Mouse (Mus musculus) liver, embryonic 12.5 days (tissue): Measurements from ENCODE around the gene L3mbtl2. TPM values are rescaled to one million over a fixed set of nuclear protein-coding genes. Genes with fewer than 3 reads are reported as not detected.

ENCODE experiments used
- ATAC-seq: fragments of 200-750 bp; cut with Nextera tagmentation; 2 replicates; pipeline ENCODE4 v1.8.0; 2017; ENCODE audit warnings: moderate number of reproducible peaks, mild to moderate bottlenecking, moderate library complexity
- H3K27ac ChIP-seq: fragments of 300-500 bp; sonication (generic); 2 replicates; pipeline ENCODE4 v1.5.1; 2016; ENCODE audit warnings: mild to moderate bottlenecking
- H3K27me3 ChIP-seq: fragments of 300-500 bp; sonication (generic); replicated peaks from 2 replicates; pipeline ENCODE4 v1.6.1; 2016; ENCODE audit warnings: mild to moderate bottlenecking, moderate library complexity
- H3K36me3 ChIP-seq: fragments of 300-500 bp; sonication (generic); 2 replicates; pipeline ENCODE4 v1.6.1; 2016; ENCODE audit warnings: mild to moderate bottlenecking, moderate library complexity
- H3K4me1 ChIP-seq: fragments of 300-500 bp; sonication (generic); 2 replicates; pipeline ENCODE4 v1.6.1; 2016
- H3K4me2 ChIP-seq: fragments of 300-500 bp; sonication (generic); 2 replicates; pipeline ENCODE4 v1.6.1; 2016; ENCODE audit warnings: mild to moderate bottlenecking, moderate library complexity
- H3K4me3 ChIP-seq: fragments of 300-500 bp; sonication (generic); 2 replicates; pipeline ENCODE4 v1.5.1; 2016; ENCODE audit warnings: mild to moderate bottlenecking, moderate library complexity
- H3K9ac ChIP-seq: fragments of 300-500 bp; sonication (generic); 2 replicates; pipeline ENCODE4 v1.6.1; 2016; ENCODE audit warnings: mild to moderate bottlenecking, moderate library complexity
- H3K9me3 ChIP-seq: fragments of 300-500 bp; sonication (generic); replicated peaks from 2 replicates; pipeline ENCODE4 v1.6.1; 2016; ENCODE audit warnings: mild to moderate bottlenecking, moderate library complexity
- WGBS: fragments of 180-500 bp; shearing (Covaris S2); methylation state at CpG from one replicate; pipeline ENCODE4 v1.1.7; 2016; ENCODE audit not compliant: insufficient replicate concordance; 5-methylcytosine and 5-hydroxymethylcytosine counted together
- polyA plus RNA-seq: library from polyadenylated mRNA; unstranded; fragments of >200 nt; fragmentation: Nextera tagmentation; extraction: Ambion mirVana; gene quantifications from 2 replicates; pipeline ENCODE4 v1.2.1, GENCODE M21; 2016

The L3mbtl2 gene
- polyA plus RNA-seq, 1 experiment from 2014 or later: 29.0 TPM

DNA sequence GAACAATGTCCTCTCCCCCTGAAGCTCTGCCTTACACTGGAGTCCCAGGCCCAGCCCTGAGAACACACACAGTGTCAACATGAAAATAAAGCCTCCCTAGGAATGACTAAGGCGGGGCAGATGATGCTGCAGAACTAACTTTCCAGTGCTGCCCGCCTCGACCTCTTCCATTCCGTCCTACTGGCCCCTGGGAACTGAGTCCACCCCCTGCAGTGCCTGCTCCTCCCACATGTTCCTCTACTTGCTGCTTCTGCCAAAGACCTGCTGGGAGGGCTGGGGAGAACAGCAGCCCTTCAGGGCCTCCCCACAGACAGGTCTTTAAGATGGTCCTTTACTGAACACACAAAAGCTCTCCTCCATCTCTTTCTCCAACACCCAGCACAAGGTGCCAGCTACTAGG is 47.1 kb downstream of the L3mbtl2 start:
- H3K36me3 ChIP-seq: peaks cover 97% of the 10 kb centered on the region
- H3K27ac ChIP-seq: no peak overlapping the region
- H3K9ac ChIP-seq: no peak overlapping the region
- 93% methylated on average over 4 of the region's 4 CpGs for WGBS
- H3K27me3 ChIP-seq: no peaks in the 10 kb centered on the region
- no peak for ATAC-seq
- H3K4me1 ChIP-seq: no peaks in the 10 kb centered on the region
- no peaks in the 10 kb centered on the region for H3K9me3 ChIP-seq
- no peak overlapping the region for H3K4me3 ChIP-seq
- H3K4me2 ChIP-seq: no peak overlapping the region

DNA sequence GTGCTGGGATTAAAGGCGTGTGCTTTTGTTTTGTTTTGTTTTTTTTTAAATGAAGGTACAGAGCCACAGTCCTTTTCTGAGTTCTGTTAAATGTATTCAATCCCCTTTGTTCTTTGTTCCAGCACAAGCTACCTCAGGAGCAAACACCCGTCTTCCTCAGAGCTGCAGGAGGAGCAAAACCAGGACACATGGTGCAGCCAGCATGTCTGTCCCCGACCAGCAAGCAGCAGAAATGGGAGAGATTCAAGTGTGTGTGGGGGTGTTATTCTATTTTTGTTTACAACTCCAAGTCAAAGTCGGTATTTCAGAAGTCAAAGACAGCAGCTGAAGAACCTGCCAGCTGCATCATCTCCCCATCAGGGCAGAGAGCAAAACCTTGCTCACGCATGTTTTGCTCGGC is 50.1 kb downstream of the L3mbtl2 start:
- 81% methylated on average over 6 of the region's 6 CpGs for WGBS

DNA sequence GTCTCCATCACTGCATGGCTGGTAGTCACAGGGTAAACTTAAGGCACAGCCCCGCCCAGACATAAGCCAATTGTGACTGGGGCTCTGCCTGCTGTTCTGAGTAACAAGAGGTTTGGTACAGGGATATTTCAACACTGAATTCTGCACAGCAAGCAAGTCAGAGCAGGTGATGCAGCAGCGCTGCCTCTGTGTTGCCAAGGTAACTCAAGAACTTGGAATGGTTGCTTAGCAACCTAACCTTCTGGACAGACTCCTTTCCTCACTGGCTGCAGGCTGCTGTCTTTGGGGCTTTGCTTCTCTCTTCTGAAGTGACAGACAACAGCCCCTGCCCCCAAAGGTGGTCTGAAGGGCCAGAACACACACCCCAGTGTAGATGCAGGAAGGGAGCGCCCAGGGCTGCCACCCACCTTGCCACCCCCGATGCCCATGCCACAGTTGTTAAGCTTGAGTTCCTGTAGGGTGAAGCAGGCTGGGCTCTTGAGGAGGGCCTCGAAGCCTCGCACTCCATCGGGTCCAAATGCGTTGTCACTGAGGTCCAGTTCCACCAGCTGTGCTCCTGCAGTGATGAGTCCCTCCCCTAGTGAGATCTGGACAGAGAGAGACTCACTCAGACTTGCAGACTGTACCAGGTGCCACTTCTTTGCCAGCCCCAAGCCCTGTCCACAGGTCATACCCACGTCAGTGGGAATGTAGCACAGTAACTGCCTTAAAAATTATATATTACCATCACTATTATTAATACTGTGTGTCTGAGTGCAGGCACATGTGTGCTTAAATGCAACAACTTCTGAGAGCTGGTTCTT is 54.8 kb downstream of the L3mbtl2 start:
- ATAC-seq: no peak
- H3K4me2 ChIP-seq: no peak overlapping the region
- peaks cover 97% of the 10 kb centered on the region for H3K36me3 ChIP-seq
- H3K4me3 ChIP-seq: no peak overlapping the region
- H3K9ac ChIP-seq: no peak overlapping the region
- H3K9me3 ChIP-seq: no peaks in the 10 kb centered on the region
- H3K4me1 ChIP-seq: 0 out of 2 replicates have a peak, but pooled peaks cover under 1% of the 10 kb centered on the region
- 92% methylated on average over 9 of the region's 9 CpGs for WGBS
- H3K27ac ChIP-seq: no peak overlapping the region
- no peaks in the 10 kb centered on the region for H3K27me3 ChIP-seq

More for the DNA sequence above, 50.1 kb downstream of the L3mbtl2 start:
- Histone ChIP-seq H3K9me3 (no peaks in the 10 kb centered on the region), H3K36me3 (peaks cover 97% of the 10 kb centered on the region), H3K9ac (no peak overlapping the region), H3K4me3 (no peak overlapping the region), H3K27ac (no peak overlapping the region), H3K4me2 (no peak overlapping the region), H3K27me3 (no peaks in the 10 kb centered on the region), H3K4me1 (no peaks in the 10 kb centered on the region)
- no peak for ATAC-seq

DNA sequence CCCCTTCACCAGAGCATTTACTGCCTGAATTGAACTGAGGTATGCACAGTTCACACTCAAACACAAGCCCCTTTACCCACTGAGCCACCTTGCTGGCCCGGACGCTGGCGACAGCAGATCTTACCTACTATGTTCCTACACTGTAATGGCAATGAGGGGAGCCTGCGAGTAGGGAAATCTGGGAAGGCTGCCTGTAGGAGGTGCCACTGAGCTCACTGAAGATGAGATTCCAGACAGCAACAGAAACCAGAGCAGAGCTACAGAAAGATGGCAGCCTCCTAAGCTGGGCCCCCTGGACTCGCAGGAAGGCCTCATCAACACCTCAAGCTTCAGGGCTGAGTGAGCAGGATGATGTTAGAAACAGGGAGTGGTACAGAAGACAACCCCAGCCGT is 55.4 kb downstream of the L3mbtl2 start:
- Histone ChIP-seq H3K4me1 (peaks cover 3% of the 10 kb centered on the region; the same call in 1 of the 2 replicates), H3K4me3 (no peak overlapping the region), H3K27ac (no peak overlapping the region), H3K27me3 (no peaks in the 10 kb centered on the region), H3K4me2 (no peak overlapping the region), H3K9ac (no peak overlapping the region), H3K9me3 (no peaks in the 10 kb centered on the region), H3K36me3 (peaks cover 97% of the 10 kb centered on the region)
- WGBS: 85% methylated on average over 6 of the region's 6 CpGs
- ATAC-seq: no peak

- 92% methylated on average over 5 of the region's 5 CpGs for WGBS
- H3K4me3 ChIP-seq: no peak overlapping the region
- no peaks in the 10 kb centered on the region for H3K9me3 ChIP-seq
- peaks cover 21% of the 10 kb centered on the region for H3K4me1 ChIP-seq
- peaks cover 97% of the 10 kb centered on the region for H3K36me3 ChIP-seq
- H3K4me2 ChIP-seq: no peak overlapping the region
- no peaks in the 10 kb centered on the region for H3K27me3 ChIP-seq
- ATAC-seq: no peak
- H3K27ac ChIP-seq: no peak overlapping the region
- no peak overlapping the region for H3K9ac ChIP-seq
Measured at GRCm38 (mm10) chr15:81722361-81722760, 58.7 kb downstream of the L3mbtl2 start.

DNA sequence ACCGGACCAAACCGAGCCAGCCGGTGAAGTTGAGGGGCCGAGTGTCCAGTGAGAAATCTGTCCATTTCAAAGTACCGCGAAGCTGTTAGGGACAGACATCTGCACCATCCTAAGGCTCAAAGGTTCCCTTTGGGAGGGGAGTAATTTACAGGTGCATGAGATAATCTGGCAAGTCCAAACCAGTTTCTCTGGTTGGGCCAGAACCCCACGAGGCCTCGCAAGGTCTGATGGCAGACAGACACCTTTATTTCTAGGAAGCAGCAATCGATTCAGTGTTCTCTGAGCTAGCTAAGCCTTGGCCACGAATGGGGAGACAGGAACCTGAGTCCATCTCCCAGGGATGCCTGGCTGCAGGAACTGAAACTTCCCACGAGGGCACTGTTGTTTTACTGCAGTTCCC is 60.0 kb downstream of the L3mbtl2 start:
- no peak overlapping the region for H3K9ac ChIP-seq
- ATAC-seq: no peak
- peaks cover 34% of the 10 kb centered on the region for H3K4me1 ChIP-seq
- H3K4me3 ChIP-seq: no peak overlapping the region
- H3K27ac ChIP-seq: no peak overlapping the region
- H3K9me3 ChIP-seq: no peaks in the 10 kb centered on the region
- H3K4me2 ChIP-seq: no peak overlapping the region
- H3K36me3 ChIP-seq: peaks cover 88% of the 10 kb centered on the region
- no peaks in the 10 kb centered on the region for H3K27me3 ChIP-seq
- WGBS: 90% methylated on average over 11 of the region's 11 CpGs

DNA sequence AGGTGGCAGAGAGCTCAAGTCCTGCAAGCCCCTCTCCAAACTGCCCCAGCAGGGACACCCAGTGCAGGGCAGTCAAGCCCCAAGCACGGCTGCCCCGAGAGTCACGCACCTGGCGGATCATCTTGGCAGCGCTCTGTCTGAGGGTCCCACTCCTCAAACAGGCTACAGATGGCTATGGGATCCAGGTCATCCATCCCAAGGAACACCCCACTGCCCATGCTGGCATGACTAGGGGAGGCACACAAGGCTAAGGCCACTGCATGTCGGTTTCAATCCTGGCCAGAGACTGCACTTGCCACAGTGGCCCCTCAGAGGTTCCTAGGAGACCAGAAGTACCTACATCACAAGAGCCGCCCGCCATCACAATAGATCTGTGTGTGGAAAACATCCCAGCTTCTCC is 62.3 kb downstream of the L3mbtl2 start:
- H3K27ac ChIP-seq: no peak overlapping the region
- H3K4me1 ChIP-seq: peaks cover 40% of the 10 kb centered on the region
- H3K9ac ChIP-seq: no peak overlapping the region
- H3K9me3 ChIP-seq: no peaks in the 10 kb centered on the region
- H3K36me3 ChIP-seq: peaks cover 65% of the 10 kb centered on the region
- H3K4me3 ChIP-seq: no peak overlapping the region
- ATAC-seq: no peak
- WGBS: 91% methylated on average over 8 of the region's 8 CpGs
- no peaks in the 10 kb centered on the region for H3K27me3 ChIP-seq
- no peak overlapping the region for H3K4me2 ChIP-seq

- ATAC-seq: peak; percentile 57
- Histone ChIP-seq H3K4me1 (peaks cover 37% of the 10 kb centered on the region), H3K27ac (peak overlapping the region; percentile 93), H3K4me2 (peak overlapping the region; percentile 78), H3K4me3 (peak overlapping the region; percentile 98), H3K9me3 (no peaks in the 10 kb centered on the region), H3K9ac (peak overlapping the region; percentile 96), H3K36me3 (peaks cover 32% of the 10 kb centered on the region), H3K27me3 (peaks cover 12% of the 10 kb centered on the region; the same call in 1 of the 2 replicates)
- WGBS: under 1% methylated on average over 49 of the region's 49 CpGs
Measured at GRCm38 (mm10) chr15:81729241-81729791, 65.6 kb downstream of the L3mbtl2 start.

DNA sequence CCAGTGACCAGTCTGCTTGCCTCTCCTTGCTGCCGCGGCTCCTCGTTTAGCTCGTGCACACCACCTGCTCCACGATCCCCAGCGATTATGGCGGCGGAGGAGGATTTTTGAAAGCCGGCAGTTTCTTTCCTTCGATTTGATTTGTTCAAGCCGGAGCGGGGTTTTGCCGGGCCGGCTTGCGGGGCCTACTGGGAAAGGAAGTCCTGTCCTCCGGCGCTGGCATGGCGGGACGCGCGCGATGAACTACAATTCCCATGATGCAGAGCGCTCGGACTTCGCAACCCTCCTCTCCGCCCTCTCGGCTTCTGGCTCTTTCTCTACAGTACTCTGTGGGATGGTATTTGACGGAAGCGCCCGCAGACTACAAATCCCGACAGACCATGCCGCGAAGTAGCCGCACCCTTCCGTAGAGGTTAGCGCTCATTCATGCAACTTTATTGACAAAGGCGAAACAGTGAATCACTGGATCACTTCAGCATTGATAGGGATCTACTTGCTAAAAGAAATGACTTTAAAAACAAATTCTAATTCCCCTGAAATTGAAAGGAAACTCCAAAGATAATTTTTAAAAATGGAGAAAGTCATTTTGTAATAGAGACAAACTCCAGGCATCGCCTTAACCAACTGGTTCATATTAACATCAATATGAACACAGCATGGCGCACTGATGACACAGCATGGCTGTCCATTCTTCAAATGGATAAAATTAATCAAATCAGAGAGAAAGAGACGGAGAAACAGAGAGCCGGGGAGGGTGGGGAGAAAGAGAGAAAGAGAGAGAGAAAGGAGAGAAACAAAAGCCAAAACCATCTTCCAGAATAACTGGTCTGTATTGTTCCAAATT is 66.3 kb downstream of the L3mbtl2 start:
- ATAC-seq: peak; percentile 98
- Histone ChIP-seq H3K27ac (peak overlapping the region; percentile 93), H3K36me3 (peaks cover 25% of the 10 kb centered on the region), H3K9me3 (no peaks in the 10 kb centered on the region), H3K4me3 (peak overlapping the region; percentile 98), H3K4me2 (peak overlapping the region; percentile 78), H3K9ac (peak overlapping the region; percentile 96), H3K27me3 (peaks cover 13% of the 10 kb centered on the region; the same call in 1 of the 2 replicates), H3K4me1 (peaks cover 37% of the 10 kb centered on the region)
- WGBS: 5% methylated on average over 41 of the region's 41 CpGs

- Histone ChIP-seq H3K4me2 (no peak overlapping the region), H3K27me3 (peaks cover 13% of the 10 kb centered on the region), H3K4me1 (peaks cover 4% of the 10 kb centered on the region), H3K36me3 (no peaks in the 10 kb centered on the region), H3K27ac (no peak overlapping the region), H3K4me3 (no peak overlapping the region), H3K9me3 (no peaks in the 10 kb centered on the region), H3K9ac (no peak overlapping the region)
- ATAC-seq: no peak
- 38% methylated on average over 3 of the region's 3 CpGs for WGBS
Measured at GRCm38 (mm10) chr15:81735075-81735474, 71.4 kb downstream of the L3mbtl2 start.
